Mouse (Mus musculus): ENCODE results near the gene Olfr1220. TPM values are rescaled to one million over a fixed set of nuclear protein-coding genes. Genes with fewer than 3 reads are reported as not detected.

Gene Olfr1220
- polyA plus RNA-seq (2015; fragmentation: Nextera tagmentation; extraction: Ambion mirVana): not detected in 2 replicates

DNA sequence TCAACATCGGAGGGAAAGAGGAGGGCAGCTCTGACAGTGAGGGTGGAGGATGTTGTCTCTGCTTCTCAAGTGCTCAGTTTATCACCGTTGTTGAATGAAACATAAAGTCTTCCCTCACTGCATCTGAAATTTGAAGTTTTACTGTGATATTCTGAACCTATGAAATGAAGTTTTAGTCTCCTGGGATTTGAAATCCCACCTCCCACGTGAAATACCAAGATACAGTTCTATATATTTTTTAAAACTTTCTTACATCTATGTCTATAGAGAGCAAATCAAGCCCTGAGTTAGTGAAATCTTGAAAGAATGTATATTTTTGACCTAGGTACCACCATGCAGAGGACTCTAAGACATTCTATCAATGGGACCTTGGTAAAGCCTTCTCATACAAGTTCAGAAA is at the start of gene Olfr1220:
Olfr1220 (minus strand) TSS at position 101 of the 400 bp plus-strand sequence.
- H3K27ac ChIP-seq: no peak within 1 kb of the TSS
- H3K4me2 ChIP-seq: no peak within 1 kb of the TSS
- H3K36me3 ChIP-seq: no peaks in the 10 kb centered on the region
- H3K9ac ChIP-seq: no peak within 1 kb of the TSS
- no peaks in the 10 kb centered on the region for H3K27me3 ChIP-seq
- H3K9me3 ChIP-seq: no peaks in the 10 kb centered on the region
- no peaks in the 10 kb centered on the region for H3K4me1 ChIP-seq
- no peak within 1 kb of the TSS for H3K4me3 ChIP-seq
- no peak for ATAC-seq (ENCODE audit: borderline replicate concordance, extremely low read depth, low FRiP score, low TSS enrichment)
- 63% methylated on average over 3 of the region's 3 CpGs for WGBS

DNA sequence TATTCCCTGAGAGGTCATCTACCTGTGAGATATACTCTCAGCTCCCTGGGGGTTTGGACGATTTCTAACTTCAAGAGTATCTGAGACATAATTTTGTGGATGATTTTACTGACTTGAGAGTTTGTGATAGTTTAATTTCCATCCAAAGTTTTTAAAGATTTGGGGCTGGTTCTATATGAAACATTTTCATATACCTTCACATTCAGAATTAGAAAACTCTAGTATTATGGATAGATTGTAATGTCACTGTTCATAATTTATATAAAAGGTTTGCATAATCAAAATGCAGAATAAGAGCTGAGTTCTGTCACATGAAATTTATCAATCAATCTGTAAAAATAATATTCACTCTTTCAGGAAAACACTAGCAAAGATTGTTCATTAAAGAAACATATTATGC is 44.8 kb upstream of the Olfr1220 start, which contains the start of gene Olfr1223:
Olfr1223 (minus strand) TSS at position 101 of the 400 bp plus-strand sequence.
- no peak within 1 kb of the TSS for H3K4me2 ChIP-seq

DNA sequence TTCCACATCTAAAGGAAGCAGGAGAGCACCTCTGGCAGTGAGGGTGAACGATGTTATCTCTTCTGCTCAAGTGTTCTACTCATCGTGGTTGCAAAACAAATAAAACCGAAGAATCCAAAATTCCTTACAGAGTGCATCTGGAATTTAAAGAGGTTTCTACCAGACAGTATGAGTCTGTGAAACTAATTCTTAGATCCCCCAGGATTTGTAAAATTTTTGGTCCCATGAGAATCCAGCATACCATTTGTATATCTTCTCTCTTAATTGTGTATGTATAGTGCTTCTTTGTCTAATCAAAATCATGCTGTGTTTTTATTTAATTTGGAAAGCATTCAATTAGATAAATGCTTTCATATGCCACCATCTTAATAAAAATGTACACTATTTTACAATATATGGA is 26.3 kb upstream of the Olfr1220 start, which contains the start of gene Olfr1222:
Olfr1222 (minus strand) TSS at position 101 of the 400 bp plus-strand sequence.
- no peak for ATAC-seq (ENCODE audit: borderline replicate concordance, extremely low read depth, low FRiP score, low TSS enrichment)
- no peaks in the 10 kb centered on the region for H3K27me3 ChIP-seq
- no peak within 1 kb of the TSS for H3K4me3 ChIP-seq
- no peaks in the 10 kb centered on the region for H3K9me3 ChIP-seq
- H3K36me3 ChIP-seq: no peaks in the 10 kb centered on the region
- no peak within 1 kb of the TSS for H3K27ac ChIP-seq
- H3K4me1 ChIP-seq: no peaks in the 10 kb centered on the region
- 35% methylated on average over 3 of the region's 3 CpGs for WGBS
- no peak within 1 kb of the TSS for H3K9ac ChIP-seq
- H3K4me2 ChIP-seq: no peak within 1 kb of the TSS

More for the DNA sequence above, 44.8 kb upstream of the Olfr1220 start, which contains the start of gene Olfr1223:
- Histone ChIP-seq H3K27ac (no peak within 1 kb of the TSS), H3K9ac (no peak within 1 kb of the TSS), H3K9me3 (no peaks in the 10 kb centered on the region), H3K4me1 (no peaks in the 10 kb centered on the region), H3K4me3 (no peak within 1 kb of the TSS), H3K36me3 (no peaks in the 10 kb centered on the region), H3K27me3 (no peaks in the 10 kb centered on the region)
- no peak for ATAC-seq (ENCODE audit: borderline replicate concordance, extremely low read depth, low FRiP score, low TSS enrichment)
- 61% methylated on average over 1 of the region's 1 CpGs for WGBS

DNA sequence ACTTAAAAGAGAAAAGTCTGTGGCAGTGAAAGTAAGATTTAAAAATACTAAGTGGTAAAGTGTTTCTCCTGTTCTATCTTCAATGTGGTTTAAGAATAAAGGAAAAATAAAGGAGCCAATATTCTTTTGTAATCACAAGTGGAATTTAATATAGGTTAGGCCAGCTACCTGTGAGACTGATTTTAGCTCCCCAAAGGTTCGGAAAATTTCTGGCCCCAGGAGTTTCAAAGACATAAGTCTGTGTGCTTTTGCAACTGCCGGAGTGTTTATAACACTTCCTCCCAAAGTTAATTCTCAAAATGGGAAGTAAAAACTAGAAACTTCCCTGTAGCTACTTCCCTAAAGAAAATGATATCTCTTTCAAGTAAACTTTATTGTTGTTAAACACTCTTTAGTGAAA is 10.5 kb upstream of the Olfr1220 start, which contains the start of gene Olfr1221:
Olfr1221 (minus strand) TSS at position 101 of the 400 bp plus-strand sequence.
- H3K4me3 ChIP-seq: no peak within 1 kb of the TSS
- H3K27ac ChIP-seq: no peak within 1 kb of the TSS
- H3K4me2 ChIP-seq: no peak within 1 kb of the TSS
- H3K9me3 ChIP-seq: no peaks in the 10 kb centered on the region
- no peaks in the 10 kb centered on the region for H3K36me3 ChIP-seq
- H3K9ac ChIP-seq: no peak within 1 kb of the TSS
- no peaks in the 10 kb centered on the region for H3K4me1 ChIP-seq
- WGBS: 79% methylated on average over 2 of the region's 2 CpGs
- H3K27me3 ChIP-seq: no peaks in the 10 kb centered on the region
- no peak for ATAC-seq (ENCODE audit: borderline replicate concordance, extremely low read depth, low FRiP score, low TSS enrichment)

DNA sequence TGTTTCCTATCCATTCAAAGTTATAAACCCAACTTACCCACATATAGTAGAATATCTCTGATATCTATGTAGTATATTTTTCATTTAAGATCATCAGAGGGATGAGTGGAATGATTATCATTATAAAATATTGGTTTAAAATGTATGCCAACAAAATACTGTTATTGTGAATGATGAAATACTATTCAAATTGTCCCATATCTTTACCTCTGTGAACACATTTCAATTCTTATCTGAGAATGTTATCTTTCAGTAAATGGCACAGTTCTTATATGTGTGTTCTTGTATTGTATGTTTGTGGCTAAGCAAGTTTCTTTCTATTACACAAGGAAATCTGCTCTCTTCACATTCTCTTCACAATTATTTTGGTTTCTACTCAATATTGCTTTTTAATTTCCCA is 984 bp downstream of the Olfr1220 start:
- no peaks in the 10 kb centered on the region for H3K36me3 ChIP-seq
- no peaks in the 10 kb centered on the region for H3K27me3 ChIP-seq
- no peak overlapping the region for H3K9ac ChIP-seq
- no peak for ATAC-seq (ENCODE audit: borderline replicate concordance, extremely low read depth, low FRiP score, low TSS enrichment)
- no peak overlapping the region for H3K4me2 ChIP-seq
- H3K9me3 ChIP-seq: no peaks in the 10 kb centered on the region
- no peaks in the 10 kb centered on the region for H3K4me1 ChIP-seq
- H3K4me3 ChIP-seq: no peak overlapping the region
- H3K27ac ChIP-seq: no peak overlapping the region

DNA sequence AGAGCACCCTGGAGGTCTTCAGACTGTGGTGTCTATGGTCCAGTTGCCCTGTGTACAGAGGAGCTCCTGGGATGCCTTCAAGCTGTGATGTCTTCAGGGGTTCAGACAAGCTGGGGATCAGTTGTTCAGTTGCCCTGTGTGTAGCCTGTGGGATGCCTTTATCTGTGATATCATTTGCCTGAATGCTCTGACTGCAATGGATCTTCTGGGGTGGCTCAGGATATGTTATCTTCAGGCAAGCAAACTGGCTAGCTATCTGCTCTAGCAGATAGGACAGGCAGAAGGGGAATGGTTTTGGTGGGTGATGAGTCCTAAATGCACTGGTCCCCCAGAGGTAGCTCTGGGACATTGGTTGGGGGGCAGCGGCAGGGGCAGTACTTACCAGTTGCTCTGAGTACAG is 12.8 kb downstream of the Olfr1220 start:
- H3K4me3 ChIP-seq: no peak overlapping the region
- ATAC-seq (ENCODE audit: borderline replicate concordance, extremely low read depth, low FRiP score, low TSS enrichment): no peak
- 84% methylated on average over 1 of the region's 1 CpGs for WGBS
- no peaks in the 10 kb centered on the region for H3K27me3 ChIP-seq
- H3K4me1 ChIP-seq: no peaks in the 10 kb centered on the region
- H3K9me3 ChIP-seq: no peaks in the 10 kb centered on the region
- no peak overlapping the region for H3K9ac ChIP-seq
- H3K27ac ChIP-seq: no peak overlapping the region
- no peaks in the 10 kb centered on the region for H3K36me3 ChIP-seq
- no peak overlapping the region for H3K4me2 ChIP-seq

DNA sequence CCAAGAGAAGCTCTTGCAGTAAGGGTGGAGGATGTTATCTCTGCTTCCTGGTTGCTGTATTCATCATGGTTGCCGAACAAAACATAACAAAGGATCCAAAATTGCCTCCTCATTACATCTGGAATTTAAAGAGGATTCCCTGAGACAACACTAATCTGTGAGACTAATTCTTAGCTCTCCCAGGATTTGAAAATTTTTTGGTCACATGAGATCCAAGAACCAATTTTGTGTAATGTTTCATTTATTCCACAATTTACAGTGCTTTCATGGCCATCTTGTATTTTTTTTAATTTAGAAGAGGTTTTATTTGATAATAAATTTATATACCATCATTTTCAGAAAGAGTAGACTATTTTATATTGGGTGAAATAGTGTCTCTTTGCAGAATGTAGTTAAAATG is 23.2 kb downstream of the Olfr1220 start, which contains the start of gene Olfr1219:
Olfr1219 (minus strand) TSS at position 101 of the 400 bp plus-strand sequence.
- Histone ChIP-seq H3K4me1 (no peaks in the 10 kb centered on the region), H3K27ac (no peak within 1 kb of the TSS), H3K27me3 (no peaks in the 10 kb centered on the region), H3K4me2 (no peak within 1 kb of the TSS), H3K4me3 (no peak within 1 kb of the TSS), H3K9ac (no peak within 1 kb of the TSS), H3K9me3 (no peaks in the 10 kb centered on the region), H3K36me3 (no peaks in the 10 kb centered on the region)
- WGBS: 54% methylated on average over 1 of the region's 1 CpGs
- ATAC-seq (ENCODE audit: borderline replicate concordance, extremely low read depth, low FRiP score, low TSS enrichment): no peak

DNA sequence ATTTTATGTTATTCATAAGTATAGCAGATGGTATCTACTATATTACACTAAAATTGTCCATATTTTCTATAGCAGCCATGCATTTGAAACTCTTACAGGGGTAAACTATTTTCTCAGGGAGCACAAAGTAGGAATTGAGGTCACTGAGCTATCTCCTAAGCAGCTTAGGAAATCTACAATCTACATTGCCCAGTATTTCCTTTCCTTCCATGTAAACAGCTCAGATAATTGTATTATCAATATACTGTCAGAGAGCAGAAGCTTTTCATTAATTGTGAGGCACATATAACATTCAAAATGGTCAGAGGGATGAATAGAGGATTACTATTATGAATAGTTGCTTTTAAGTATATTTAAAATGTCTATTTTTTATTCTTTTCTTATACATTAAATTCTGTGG is 25.1 kb downstream of the Olfr1220 start:
- Histone ChIP-seq H3K36me3 (no peaks in the 10 kb centered on the region), H3K9ac (no peak overlapping the region), H3K9me3 (no peaks in the 10 kb centered on the region), H3K27ac (no peak overlapping the region), H3K4me1 (no peaks in the 10 kb centered on the region), H3K27me3 (no peaks in the 10 kb centered on the region), H3K4me2 (no peak overlapping the region), H3K4me3 (no peak overlapping the region)
- ATAC-seq (ENCODE audit: borderline replicate concordance, extremely low read depth, low FRiP score, low TSS enrichment): no peak

DNA sequence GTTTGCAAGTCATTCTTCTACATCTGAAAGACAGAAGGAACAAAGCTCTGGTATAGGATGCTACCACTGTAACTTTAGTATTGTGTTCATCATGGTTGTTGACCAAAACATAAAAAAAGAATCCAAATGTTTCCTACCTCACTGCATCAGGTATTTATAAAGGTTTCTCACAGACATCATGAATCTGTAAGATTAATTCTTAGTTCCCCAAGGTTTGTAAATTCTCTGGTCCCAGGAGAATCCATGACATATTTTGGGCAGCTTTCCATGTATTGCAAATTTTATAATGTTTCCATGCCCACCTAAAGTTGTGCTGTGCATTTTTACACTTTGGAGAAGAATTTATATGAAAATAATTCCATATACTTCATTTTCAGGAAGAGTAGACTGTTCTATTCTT is 45.5 kb downstream of the Olfr1220 start, which contains the start of gene Olfr1218:
Olfr1218 (minus strand) TSS at position 101 of the 400 bp plus-strand sequence.
- no peak within 1 kb of the TSS for H3K4me3 ChIP-seq
- H3K9ac ChIP-seq: no peak within 1 kb of the TSS
- no peak for ATAC-seq (ENCODE audit: borderline replicate concordance, extremely low read depth, low FRiP score, low TSS enrichment)
- no peak within 1 kb of the TSS for H3K27ac ChIP-seq
- H3K9me3 ChIP-seq: no peaks in the 10 kb centered on the region
- H3K27me3 ChIP-seq: no peaks in the 10 kb centered on the region
- H3K4me2 ChIP-seq: no peak within 1 kb of the TSS
- no peaks in the 10 kb centered on the region for H3K36me3 ChIP-seq
- H3K4me1 ChIP-seq: no peaks in the 10 kb centered on the region

Other genes with a start within 250 kb of the Olfr1220 start
- not detected in 2 replicates for gene Olfr1206, start 243.6 kb downstream of the Olfr1220 start, polyA plus RNA-seq (2015; fragmentation: Nextera tagmentation; extraction: Ambion mirVana)
- not detected in 2 replicates for gene Olfr1208, start 204.5 kb downstream of the Olfr1220 start, polyA plus RNA-seq (2015; fragmentation: Nextera tagmentation; extraction: Ambion mirVana)
- gene Olfr1209, start 191.7 kb downstream of the Olfr1220 start, polyA plus RNA-seq (2015; fragmentation: Nextera tagmentation; extraction: Ambion mirVana): not detected in 2 replicates
- gene Olfr1211, start 168.7 kb downstream of the Olfr1220 start, polyA plus RNA-seq (2015; fragmentation: Nextera tagmentation; extraction: Ambion mirVana): not detected in 2 replicates
- gene Olfr1212, start 152.9 kb downstream of the Olfr1220 start, polyA plus RNA-seq (2015; fragmentation: Nextera tagmentation; extraction: Ambion mirVana): not detected in 2 replicates
- gene Gm13762, start 126.6 kb downstream of the Olfr1220 start, polyA plus RNA-seq (2015; fragmentation: Nextera tagmentation; extraction: Ambion mirVana): not detected in 2 replicates
- gene Olfr1214, start 114.2 kb downstream of the Olfr1220 start, polyA plus RNA-seq (2015; fragmentation: Nextera tagmentation; extraction: Ambion mirVana): not detected in 2 replicates
- not detected in 2 replicates for gene Olfr1215, start 99.9 kb downstream of the Olfr1220 start, polyA plus RNA-seq (2015; fragmentation: Nextera tagmentation; extraction: Ambion mirVana)
- not detected in 2 replicates for gene Olfr1216, start 88.5 kb downstream of the Olfr1220 start, polyA plus RNA-seq (2015; fragmentation: Nextera tagmentation; extraction: Ambion mirVana)
- not detected in 2 replicates for gene Olfr1217, start 74.8 kb downstream of the Olfr1220 start, polyA plus RNA-seq (2015; fragmentation: Nextera tagmentation; extraction: Ambion mirVana)
- gene Olfr1218, start 45.6 kb downstream of the Olfr1220 start, polyA plus RNA-seq (2015; fragmentation: Nextera tagmentation; extraction: Ambion mirVana): not detected in 2 replicates
- not detected in 2 replicates for gene Olfr1219, start 23.3 kb downstream of the Olfr1220 start, polyA plus RNA-seq (2015; fragmentation: Nextera tagmentation; extraction: Ambion mirVana)
- not detected in 2 replicates for gene Olfr1221, start 10.4 kb upstream of the Olfr1220 start, polyA plus RNA-seq (2015; fragmentation: Nextera tagmentation; extraction: Ambion mirVana)
- gene Olfr1222, start 26.2 kb upstream of the Olfr1220 start, polyA plus RNA-seq (2015; fragmentation: Nextera tagmentation; extraction: Ambion mirVana): not detected in 2 replicates
- gene Olfr1223, start 44.7 kb upstream of the Olfr1220 start, polyA plus RNA-seq (2015; fragmentation: Nextera tagmentation; extraction: Ambion mirVana): not detected in 2 replicates
- not detected in 2 replicates for gene Olfr1224-ps1, start 57.3 kb upstream of the Olfr1220 start, polyA plus RNA-seq (2015; fragmentation: Nextera tagmentation; extraction: Ambion mirVana)
- gene Olfr1225, start 67.8 kb upstream of the Olfr1220 start, polyA plus RNA-seq (2015; fragmentation: Nextera tagmentation; extraction: Ambion mirVana): not detected in 2 replicates
- gene Olfr1226, start 93.2 kb upstream of the Olfr1220 start, polyA plus RNA-seq (2015; fragmentation: Nextera tagmentation; extraction: Ambion mirVana): not detected in 2 replicates
- not detected in 2 replicates for gene Olfr1228, start 147.2 kb upstream of the Olfr1220 start, polyA plus RNA-seq (2015; fragmentation: Nextera tagmentation; extraction: Ambion mirVana)
- gene Olfr1229, start 181.2 kb upstream of the Olfr1220 start, polyA plus RNA-seq (2015; fragmentation: Nextera tagmentation; extraction: Ambion mirVana): not detected in 2 replicates
- gene Olfr1230, start 190.4 kb upstream of the Olfr1220 start, polyA plus RNA-seq (2015; fragmentation: Nextera tagmentation; extraction: Ambion mirVana): not detected in 2 replicates
- not detected in 2 replicates for gene Olfr1231, start 200.2 kb upstream of the Olfr1220 start, polyA plus RNA-seq (2015; fragmentation: Nextera tagmentation; extraction: Ambion mirVana)
- not detected in 2 replicates for gene Olfr1232, start 222.8 kb upstream of the Olfr1220 start, polyA plus RNA-seq (2015; fragmentation: Nextera tagmentation; extraction: Ambion mirVana)
- gene Olfr1233, start 235.6 kb upstream of the Olfr1220 start, polyA plus RNA-seq (2015; fragmentation: Nextera tagmentation; extraction: Ambion mirVana): not detected in 2 replicates